Mouse (Mus musculus): Measurements from ENCODE around the gene 4933430I17Rik.

- TF ChIP-seq CTCF (IDR thresholded peaks at IDR 0.05; ENCODE audit: extremely low read depth, insufficient read depth, insufficient read length, insufficient replicate concordance) (no peak), POLR2A (IDR thresholded peaks at IDR 0.05; ENCODE audit: low read depth, low read length) (no peak)
Observed at GRCm38 (mm10) chr4:62475793-62476192, 49.4 kb upstream of the 4933430I17Rik start.

Measured in spleen, adult 2 months (tissue).